Comparison of ENCODE assay signal across 8 mouse cellular contexts in the genomic region with DNA sequence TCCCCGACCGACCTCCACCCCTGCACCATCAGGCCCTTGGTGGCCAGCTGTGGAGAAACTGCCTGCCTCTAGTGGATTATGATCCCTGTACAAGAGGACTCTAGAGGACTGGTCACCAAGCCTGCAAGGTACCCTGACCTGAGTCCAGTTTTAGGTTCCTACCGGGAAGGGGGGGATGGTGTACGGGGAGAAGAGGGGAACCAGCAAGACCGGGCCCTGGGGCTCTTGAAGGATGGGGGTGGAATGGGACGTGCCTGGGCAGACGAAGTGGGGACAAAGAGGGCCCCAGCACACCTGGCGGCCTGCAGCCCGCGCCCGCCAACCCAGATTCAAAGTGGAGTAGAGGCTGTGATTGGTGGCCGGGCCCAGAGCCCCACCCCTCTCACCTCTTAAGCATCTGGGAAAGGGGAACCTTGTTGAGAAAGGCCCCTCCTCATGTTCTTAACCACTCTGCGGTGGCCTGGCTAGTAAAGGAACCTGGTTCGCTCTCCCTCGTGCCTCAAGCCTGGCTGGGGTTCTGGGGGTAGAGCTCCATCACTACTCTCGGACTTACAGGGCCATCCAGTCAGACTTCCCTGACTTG. TPM values are rescaled to one million over a fixed set of nuclear protein-coding genes. Genes with fewer than 3 reads are reported as not detected.
A peak's percentile ranks its signal among the peaks of the same experiment; 100 is the strongest.
DNase-seq lines count a peak whose midpoint lies in the region; ATAC-seq lines count a peak whose summit lies in the region.

No protein-coding gene starts in this region.

- H3K9ac ChIP-seq in limb, embryonic 13.5 days, result peak overlapping the region; percentile 80
- peak overlapping the region; percentile 84 for H3K9ac ChIP-seq in midbrain, embryonic 14.5 days (replicated peaks; ENCODE audit: low read length)

- no peaks in the 10 kb centered on the region for H3K9me3 ChIP-seq in limb, embryonic 13.5 days
- H3K9me3 ChIP-seq in midbrain, embryonic 14.5 days (ENCODE audit: control insufficient read depth, low read length), result no peaks in the 10 kb centered on the region

- H3K4me2 ChIP-seq in limb, embryonic 13.5 days (replicated peaks), result peak overlapping the region; percentile 79
- peak overlapping the region; percentile 84 for H3K4me2 ChIP-seq in midbrain, embryonic 14.5 days (ENCODE audit: low read length)

- H3K4me3 ChIP-seq in limb, embryonic 13.5 days, result peak overlapping the region; percentile 48
- peak overlapping the region; percentile 46 for H3K4me3 ChIP-seq in midbrain, embryonic 14.5 days (replicated peaks; ENCODE audit: low read depth, low read length)

- no peak for ATAC-seq in CD4-positive, CD25-positive, alpha-beta regulatory T cell, adult 4 months
- peak; percentile 41 for ATAC-seq in limb, embryonic 13.5 days (ENCODE audit: low FRiP score, low read depth)
- peak; percentile 6 for ATAC-seq in midbrain, embryonic 14.5 days (ENCODE audit: low FRiP score, low TSS enrichment)

- H3K36me3 ChIP-seq in limb, embryonic 13.5 days, result no peaks in the 10 kb centered on the region
- H3K36me3 ChIP-seq in midbrain, embryonic 14.5 days (ENCODE audit: control insufficient read depth, insufficient read depth, low read length), result no peaks in the 10 kb centered on the region

- 5% methylated on average over 16 of the region's 16 CpGs for WGBS in limb, embryonic 13.5 days
- 7% methylated on average over 16 of the region's 16 CpGs for WGBS in midbrain, embryonic 14.5 days

- H3K4me1 ChIP-seq in limb, embryonic 13.5 days, result peaks cover 62% of the 10 kb centered on the region
- H3K4me1 ChIP-seq in midbrain, embryonic 14.5 days (ENCODE audit: control insufficient read depth, insufficient read depth, low read length), result peaks cover 25% of the 10 kb centered on the region

- H3K27me3 ChIP-seq in limb, embryonic 13.5 days, result no peaks in the 10 kb centered on the region
- no peaks in the 10 kb centered on the region for H3K27me3 ChIP-seq in midbrain, embryonic 14.5 days (ENCODE audit: control insufficient read depth, insufficient read depth, low read length)

- peak; percentile 69 for DNase-seq in CD4-positive, CD25-positive, alpha-beta regulatory T cell, adult 2 months (ENCODE audit: low read depth, low spot score)
- peak; percentile 24 for DNase-seq in NIH3T3 (ENCODE audit: low read depth)
- peak; percentile 89 for DNase-seq in forelimb bud, embryonic 11.5 days (ENCODE audit: low read depth, low spot score)
- peak; percentile 48 for DNase-seq in midbrain, embryonic 14.5 days
- peak; percentile 57 to 75 for DNase-seq in thymus, adult 18-20 months
- no peak for DNase-seq in frontal cortex, postnatal 10 days (ENCODE audit: low spot score in 2 of 2)

- H3K27ac ChIP-seq in limb, embryonic 13.5 days, result peak overlapping the region; percentile 99
- peak overlapping the region; percentile 97 for H3K27ac ChIP-seq in midbrain, embryonic 14.5 days (replicated peaks; ENCODE audit: low read depth, low read length)

RNA-seq across cellular contexts. Expression of gene Ptma, which starts 23.3 kb away (rescaled TPM):
- 1,000 to 10,000 TPM; 2,790 to 2,877 TPM for polyA plus RNA-seq in CD4-positive, CD25-positive, alpha-beta regulatory T cell, adult 4 months (2017; shearing (Covaris generic))
- 2,828 and 3,051 TPM in 2 replicates for polyA plus RNA-seq in limb, embryonic 13.5 days (2015; fragmentation: Nextera tagmentation; extraction: Ambion mirVana)
- 2,168 and 2,208 TPM in 2 replicates for polyA plus RNA-seq in midbrain, embryonic 14.5 days (2014; fragmentation: Nextera tagmentation; extraction: Ambion mirVana)

Comparison
In these comparisons a context has a peak if more than half of its experiments do, and no peak if none do; other contexts are left out.
1. DNase-seq: peak in CD4-positive, CD25-positive, alpha-beta regulatory T cell, adult 2 months (single experiment), NIH3T3 (single experiment), forelimb bud, embryonic 11.5 days (single experiment), midbrain, embryonic 14.5 days (single experiment) and thymus, adult 18-20 months (2 of 2); none in frontal cortex, postnatal 10 days (0 of 2).